Mouse (Mus musculus) frontal cortex, adult (tissue): ENCODE data around the gene Uckl1.

Experiments used
- ATAC-seq: cut with Nextera tagmentation; 2 replicates; pipeline ENCODE4 v1.9.2; 2017; ENCODE audit warnings: mild to moderate bottlenecking, moderate library complexity, mixed read lengths; ENCODE audit not compliant: low TSS enrichment

Gene Uckl1

DNA sequence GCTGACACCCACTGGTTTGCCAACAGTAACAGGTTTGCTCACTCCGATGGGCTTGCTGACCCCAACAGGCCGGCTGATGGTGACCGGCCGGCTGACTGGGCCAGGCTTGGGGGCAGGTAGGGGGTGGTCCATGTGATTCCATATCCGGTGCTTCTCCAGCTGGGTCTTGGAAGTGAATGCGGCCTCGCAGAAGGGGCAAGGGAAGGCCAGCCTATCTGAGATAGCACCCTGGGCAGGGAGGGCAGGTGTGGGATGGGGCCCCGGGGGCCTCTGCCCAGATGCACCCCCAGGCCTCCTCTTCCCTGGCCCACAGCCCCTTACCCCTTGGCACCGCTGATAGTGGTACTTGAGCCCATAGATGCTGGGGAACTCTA is 5.0 kb upstream of the Uckl1 start:
- no peak for ATAC-seq

DNA sequence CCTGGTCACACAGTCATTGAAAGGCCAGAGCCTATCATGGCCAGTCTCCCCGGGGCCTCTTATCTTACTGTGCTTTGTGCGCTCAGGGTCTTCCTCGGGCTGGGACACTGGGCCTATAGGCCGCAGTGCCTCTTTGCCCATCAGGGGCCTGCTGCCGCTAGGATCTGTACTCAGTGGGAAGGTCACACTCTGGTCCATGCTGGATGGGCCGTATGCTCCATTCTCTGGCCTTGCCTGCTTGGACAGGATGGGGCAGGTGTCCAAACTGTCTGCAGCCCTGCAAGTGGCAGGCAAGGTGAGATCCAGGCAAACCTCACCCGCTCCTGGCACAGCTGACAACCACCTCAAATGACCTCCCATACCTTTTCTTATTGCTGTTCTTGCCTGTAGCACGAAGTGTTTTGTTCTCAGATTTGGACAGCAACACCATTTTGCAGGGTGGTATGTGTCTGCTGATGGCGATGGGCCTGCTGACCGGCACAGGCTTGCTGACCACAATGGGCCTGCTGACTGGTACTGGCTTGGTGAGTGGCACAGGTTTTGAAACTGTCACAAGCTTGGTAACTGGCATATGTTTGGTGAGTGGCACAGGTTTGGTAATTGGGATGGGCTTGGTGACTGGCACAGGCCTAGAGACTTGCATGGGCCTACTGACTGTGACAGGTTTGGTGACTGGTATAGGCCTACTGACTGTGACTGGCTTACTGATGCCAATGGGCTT is 4.5 kb upstream of the Uckl1 start:
- ATAC-seq = no peak

GRCm38 (mm10) chr2:181588229-181588780 is 3.6 kb upstream of the Uckl1 start:
- ATAC-seq = no peak

DNA sequence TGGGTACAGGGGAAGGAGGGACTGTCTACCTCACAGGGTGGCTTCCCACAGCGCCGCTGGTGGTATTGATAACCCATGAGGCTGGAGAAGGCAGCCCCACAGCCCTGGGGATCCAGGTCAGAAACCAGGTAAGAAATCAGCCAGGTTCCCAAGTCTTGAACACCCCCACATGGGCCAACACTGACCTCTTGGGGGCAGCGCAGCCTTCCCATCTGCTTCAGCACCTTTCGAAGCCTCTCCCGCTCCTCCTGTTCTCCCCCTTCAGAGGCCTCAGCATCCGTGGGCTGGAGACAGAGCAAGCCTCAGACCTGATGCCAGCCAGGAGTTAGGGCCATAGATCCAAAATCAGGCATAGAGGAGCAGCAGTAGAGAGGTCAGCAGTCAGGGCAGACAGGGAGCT is 3.1 kb upstream of the Uckl1 start:
- ATAC-seq = no peak

GRCm38 (mm10) chr2:181586124-181586523 is 1.4 kb upstream of the Uckl1 start:
- ATAC-seq = no peak

DNA sequence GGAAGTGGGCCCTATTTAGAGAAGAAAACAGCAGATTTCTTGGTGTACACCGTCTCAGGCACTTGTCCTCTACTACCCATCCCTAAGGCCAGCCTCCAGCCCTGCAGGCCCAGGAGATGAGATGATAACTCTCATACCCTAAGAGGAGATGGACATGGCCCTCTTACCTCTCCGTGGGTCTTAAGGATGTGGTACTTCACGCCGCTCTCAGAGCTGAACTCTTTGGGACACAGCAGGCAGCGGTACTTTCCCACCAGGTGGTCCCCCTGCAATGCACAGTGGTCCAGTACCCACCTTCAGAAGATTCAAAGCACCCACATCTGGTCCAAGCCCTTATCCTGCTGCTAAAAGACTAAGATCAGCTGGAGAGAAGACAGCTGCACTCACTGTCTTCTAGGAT is 814 bp upstream of the Uckl1 start:
- no peak for ATAC-seq

GRCm38 (mm10) chr2:181583460-181584257 is 1.0 kb downstream of the Uckl1 start:
- ATAC-seq = no peak

GRCm38 (mm10) chr2:181582939-181583338 is 1.8 kb downstream of the Uckl1 start:
- no peak for ATAC-seq

GRCm38 (mm10) chr2:181582358-181582757 is 2.3 kb downstream of the Uckl1 start:
- no peak for ATAC-seq

DNA sequence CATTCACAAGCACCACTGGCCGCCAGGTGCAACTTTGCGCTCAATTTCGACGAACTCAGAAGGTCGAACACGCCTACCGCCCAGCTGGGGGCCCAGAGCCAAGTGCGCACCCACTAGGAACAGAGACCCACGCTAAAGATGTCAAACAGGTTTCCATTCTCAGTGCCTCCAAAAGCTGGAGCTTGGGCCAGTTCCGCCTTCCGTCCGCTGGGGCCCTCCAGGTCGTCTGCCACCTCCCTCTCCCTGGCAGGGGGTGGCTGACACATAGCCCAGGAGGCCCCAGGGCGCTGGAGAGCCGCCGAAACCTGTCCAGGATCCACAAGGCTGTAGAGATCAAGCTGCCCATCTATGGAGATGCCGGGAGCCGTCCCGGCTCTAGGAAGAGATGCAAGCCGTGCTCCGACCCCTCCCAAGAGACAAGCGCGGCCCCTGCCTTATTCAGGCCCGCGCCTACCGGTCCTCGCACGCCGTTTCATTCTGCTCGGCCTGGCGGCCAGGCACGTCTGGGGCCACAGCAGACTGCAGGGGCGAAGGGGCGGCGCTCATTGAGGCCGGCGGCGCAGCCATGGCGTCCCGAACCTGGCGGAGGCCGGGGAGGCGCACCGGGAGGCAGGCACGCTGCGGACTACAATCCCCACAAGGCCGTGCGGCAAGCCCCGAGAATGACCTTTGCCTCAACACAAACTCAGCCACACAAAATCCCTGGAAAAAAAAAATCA is 3.1 kb downstream of the Uckl1 start:
- ATAC-seq = peak; percentile 79

GRCm38 (mm10) chr2:181581016-181581401 is 3.7 kb downstream of the Uckl1 start:
- ATAC-seq = peak; percentile 62

- no peak for ATAC-seq
Observed at GRCm38 (mm10) chr2:181580131-181580772, 4.4 kb downstream of the Uckl1 start.

DNA sequence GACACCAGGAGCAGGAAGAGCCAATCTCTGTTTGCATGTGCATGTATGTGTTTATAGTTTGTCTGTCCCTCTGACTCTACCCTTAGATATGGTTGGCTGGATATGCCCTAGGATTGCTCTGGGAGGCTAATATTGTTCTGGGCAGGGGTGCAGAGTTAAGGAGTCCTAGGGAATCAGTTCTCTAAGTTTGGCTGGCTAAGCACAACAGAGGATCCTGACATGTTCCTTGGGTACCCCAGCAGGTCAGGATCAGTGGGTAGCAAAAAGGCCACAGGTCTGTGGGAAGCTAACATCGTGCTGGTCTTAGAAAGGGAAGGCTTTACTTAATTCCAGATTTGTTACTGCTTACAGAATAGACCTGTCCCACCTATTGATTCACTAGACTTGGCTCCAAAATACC is 5.0 kb downstream of the Uckl1 start:
- ATAC-seq = no peak

DNA sequence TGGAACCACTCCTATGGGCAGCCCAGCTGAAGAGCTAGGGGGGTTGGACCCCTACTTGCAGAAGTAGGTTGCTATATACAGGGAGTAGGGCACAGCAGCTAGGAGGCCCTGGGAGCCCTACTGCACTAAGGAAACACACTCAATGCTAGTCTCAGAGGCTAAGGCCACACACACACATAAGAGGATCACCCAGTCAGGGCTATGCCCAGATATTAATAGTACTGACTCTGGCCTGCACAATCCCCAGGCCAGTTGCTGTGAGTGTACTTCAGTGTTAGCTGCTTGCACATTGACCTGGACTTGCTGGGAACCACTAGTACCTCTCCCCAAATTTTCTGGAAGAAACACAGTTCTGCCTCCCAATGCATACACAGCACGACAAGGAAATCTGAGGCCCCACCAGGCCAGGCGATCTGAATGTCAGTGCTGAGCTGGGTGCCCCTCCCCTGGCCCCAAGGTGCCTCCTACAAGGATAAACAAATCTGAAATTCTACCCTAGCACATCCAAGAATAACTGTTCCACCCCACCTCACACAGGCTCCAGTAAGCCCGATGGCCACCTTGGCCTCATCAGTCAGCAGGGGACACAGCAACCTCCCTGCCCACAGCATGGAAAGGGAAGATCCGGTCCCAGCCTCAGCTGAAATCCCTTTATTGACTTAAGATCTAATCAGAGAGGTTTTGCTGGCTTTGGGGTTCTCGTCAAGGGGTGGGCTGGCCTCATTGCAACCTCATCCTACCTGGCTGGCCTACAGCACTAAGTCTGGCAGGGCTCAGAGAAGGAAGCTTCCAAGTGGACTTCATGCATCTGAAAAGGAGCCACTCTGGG is 5.7 kb downstream of the Uckl1 start:
- ATAC-seq = no peak

GRCm38 (mm10) chr2:181577981-181578581 is 6.6 kb downstream of the Uckl1 start:
- no peak for ATAC-seq

DNA sequence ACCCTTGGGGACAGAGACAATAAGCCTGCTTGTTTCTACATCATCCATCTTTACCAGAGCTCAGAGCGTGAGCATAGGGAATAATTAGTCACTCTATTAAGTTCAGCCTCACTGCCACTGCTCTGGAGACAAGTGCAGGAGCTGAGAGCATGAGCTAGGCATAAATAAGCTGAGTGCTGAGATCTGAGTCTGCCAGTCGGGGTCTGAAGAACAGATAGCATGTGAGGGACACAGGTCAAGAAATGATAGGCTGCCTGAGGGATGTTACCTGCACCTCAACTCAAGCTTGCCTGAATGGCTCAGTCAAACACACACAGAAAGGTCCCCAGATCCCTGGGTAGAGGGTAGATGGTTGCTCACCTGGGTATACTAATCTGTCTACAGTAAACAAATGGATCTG is 7.6 kb downstream of the Uckl1 start:
- no peak for ATAC-seq

DNA sequence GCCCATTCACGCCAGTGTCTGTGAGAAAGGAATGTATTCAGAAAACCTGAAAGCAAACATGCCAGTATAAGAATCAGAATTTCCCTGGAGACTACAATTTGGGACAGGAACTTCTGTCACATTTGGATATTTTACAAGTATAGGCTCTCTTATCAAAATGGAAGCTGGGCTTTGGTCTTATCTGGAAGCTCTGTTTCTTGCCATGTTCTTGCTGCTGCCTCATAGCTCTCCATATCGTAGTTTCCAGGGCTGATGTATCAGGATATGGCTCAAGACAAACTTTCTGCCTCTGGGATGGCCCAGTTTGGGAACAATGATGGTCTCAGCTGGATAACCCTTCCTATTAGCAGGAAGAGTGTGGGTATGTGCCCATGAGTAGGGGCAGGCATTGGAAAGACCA is 8.1 kb downstream of the Uckl1 start:
- ATAC-seq = no peak

- ATAC-seq = no peak
Observed at GRCm38 (mm10) chr2:181574921-181575545, 9.7 kb downstream of the Uckl1 start.

DNA sequence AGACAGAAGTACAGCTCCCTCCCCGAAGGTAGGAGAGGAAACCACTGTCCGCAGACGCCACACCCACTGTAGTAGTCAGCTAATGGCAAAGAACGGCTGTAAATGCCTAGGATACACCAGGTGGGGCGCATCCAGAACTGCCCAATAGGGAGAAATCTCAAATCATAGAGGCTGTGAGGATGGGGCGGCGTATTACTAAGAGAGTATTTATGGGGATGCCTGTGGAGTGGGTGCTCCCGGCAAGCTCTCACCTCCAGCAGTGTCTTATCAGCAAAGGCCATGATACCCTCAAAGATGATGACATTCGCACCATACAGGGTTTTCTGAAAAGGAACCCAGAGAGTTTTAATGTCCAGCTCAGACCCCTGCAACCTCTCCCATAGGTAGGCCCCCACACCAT is 10.7 kb downstream of the Uckl1 start:
- no peak for ATAC-seq
